Mouse (Mus musculus) lung, adult 2 months (tissue): ENCODE results near the gene Cul4b.

Source experiments
- CTCF ChIP-seq: fragments of 200-500 bp; IDR thresholded peaks from 2 replicates; pipeline ENCODE4 v1.5.1; 2011; ENCODE audit warnings: mild to moderate bottlenecking, low read length, control low read depth; ENCODE audit not compliant: insufficient read depth
- POLR2A ChIP-seq: fragments of 200-500 bp; IDR thresholded peaks from 2 replicates; pipeline ENCODE4 v1.6.1; 2011; ENCODE audit warnings: low read depth, mild to moderate bottlenecking, control low read depth, low read length, borderline replicate concordance; ENCODE audit errors: extremely low read depth

DNA sequence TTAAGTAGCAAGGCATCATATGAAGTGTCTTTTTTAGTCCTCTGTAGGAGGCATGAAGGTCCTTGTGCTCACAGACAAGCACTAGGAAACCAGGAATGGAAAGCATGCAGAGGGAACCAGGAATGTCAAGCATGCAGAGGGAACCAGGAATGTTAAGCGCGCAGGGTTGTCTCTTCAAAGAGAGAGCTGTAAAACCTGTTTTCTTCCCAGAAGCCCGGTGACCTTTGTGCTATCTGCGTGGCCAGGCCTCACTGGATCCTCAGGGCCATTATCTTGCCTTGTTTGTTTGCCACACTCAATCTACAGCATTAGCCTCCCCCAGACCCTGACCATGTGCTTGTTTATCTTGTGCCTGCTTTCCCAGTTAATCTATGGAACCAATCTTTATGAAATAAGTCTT lies 13.8 kb upstream of the Cul4b start:
- TF ChIP-seq CTCF (no peak), POLR2A (no peak)
